Mouse (Mus musculus) intestine, embryonic 14.5 days (tissue): ENCODE measurements at regions not wholly inside any gene's neighbourhood (a gene's known extent, or its start where the extent isn't known, plus 50 kb on each side); places are given as distances from the start of the nearest gene placed in this dataset.

Experiments used
- ATAC-seq: fragments of 200-750 bp; cut with Nextera tagmentation; replicated peaks from 2 replicates; pipeline ENCODE4 v1.8.0; 2017; ENCODE audit warnings: low read depth, moderate number of reproducible peaks, moderate TSS enrichment, moderate library complexity; ENCODE audit not compliant: low FRiP score, low TSS enrichment
- DNase-seq: peaks from one replicate; pipeline ENCODE4 v3.0.0-alpha.2; 2018; ENCODE audit warnings: low spot score
- H3K27ac ChIP-seq: fragments of 300-500 bp; sonication (generic); 2 replicates; pipeline ENCODE4 v1.5.1; 2014; ENCODE audit warnings: low read depth, mild to moderate bottlenecking, control low read depth
- H3K27me3 ChIP-seq: fragments of 300-500 bp; sonication (generic); replicated peaks from 2 replicates; pipeline ENCODE4 v1.6.1; 2014; ENCODE audit warnings: low read length, control low read depth; ENCODE audit not compliant: control insufficient read depth, insufficient read depth
- H3K36me3 ChIP-seq: fragments of 300-500 bp; sonication (generic); 2 replicates; pipeline ENCODE4 v1.6.1; 2014; ENCODE audit warnings: low read length, control low read depth; ENCODE audit not compliant: control insufficient read depth, insufficient read depth
- H3K4me1 ChIP-seq: fragments of 300-500 bp; sonication (generic); replicated peaks from 2 replicates; pipeline ENCODE4 v1.6.1; 2014; ENCODE audit warnings: low read length, control low read depth, mixed read lengths; ENCODE audit not compliant: control insufficient read depth, insufficient read depth
- H3K4me2 ChIP-seq: fragments of 300-500 bp; sonication (generic); 2 replicates; pipeline ENCODE4 v1.6.1; 2014; ENCODE audit warnings: low read length
- H3K4me3 ChIP-seq: fragments of 300-500 bp; sonication (generic); 2 replicates; pipeline ENCODE4 v1.5.1; 2014; ENCODE audit warnings: low read depth, low read length, control low read depth, mixed read lengths
- H3K9ac ChIP-seq: fragments of 300-500 bp; sonication (generic); 2 replicates; pipeline ENCODE4 v1.6.1; 2014; ENCODE audit warnings: mild to moderate bottlenecking, low read length
- H3K9me3 ChIP-seq: fragments of 300-500 bp; sonication (generic); 2 replicates; pipeline ENCODE4 v1.6.1; 2016; ENCODE audit warnings: low read length, control low read depth; ENCODE audit not compliant: control insufficient read depth
- WGBS: fragments of 180-500 bp; shearing (Covaris S2); extraction: QIAGEN DNeasy Blood & Tissue Kit; methylation state at CpG from one replicate; pipeline ENCODE4 v1.1.7; 2014; 5-methylcytosine and 5-hydroxymethylcytosine counted together

DNA sequence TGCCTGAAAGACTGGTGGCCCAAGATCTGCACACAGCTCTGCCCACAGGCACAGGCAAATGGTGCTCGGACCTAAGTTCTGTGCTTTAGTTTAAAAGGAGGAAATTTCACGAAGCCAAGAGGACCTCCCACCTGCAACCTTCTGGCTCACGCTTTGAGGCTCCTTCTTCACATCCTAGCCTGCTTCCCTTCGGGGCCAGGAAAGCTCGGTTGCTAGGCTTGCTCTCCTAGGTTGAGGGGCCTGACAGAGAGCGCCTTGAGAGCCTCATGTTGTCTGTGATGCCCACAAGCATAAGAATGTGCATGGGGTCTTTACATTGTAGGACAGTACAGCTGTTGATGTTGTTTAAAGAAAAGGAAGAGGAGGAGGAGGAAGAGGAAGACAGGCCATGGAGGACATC lies 123.9 kb upstream of the Sgk1 start:
- Histone ChIP-seq H3K27ac (no peak overlapping the region), H3K4me1 (no peaks in the 10 kb centered on the region), H3K9me3 (no peaks in the 10 kb centered on the region), H3K36me3 (no peaks in the 10 kb centered on the region), H3K4me3 (no peak overlapping the region), H3K9ac (no peak overlapping the region), H3K4me2 (no peak overlapping the region), H3K27me3 (no peaks in the 10 kb centered on the region)
- ATAC-seq (no peak), DNase-seq (no peak)
- WGBS: 80% methylated on average over 6 of the region's 6 CpGs

DNA sequence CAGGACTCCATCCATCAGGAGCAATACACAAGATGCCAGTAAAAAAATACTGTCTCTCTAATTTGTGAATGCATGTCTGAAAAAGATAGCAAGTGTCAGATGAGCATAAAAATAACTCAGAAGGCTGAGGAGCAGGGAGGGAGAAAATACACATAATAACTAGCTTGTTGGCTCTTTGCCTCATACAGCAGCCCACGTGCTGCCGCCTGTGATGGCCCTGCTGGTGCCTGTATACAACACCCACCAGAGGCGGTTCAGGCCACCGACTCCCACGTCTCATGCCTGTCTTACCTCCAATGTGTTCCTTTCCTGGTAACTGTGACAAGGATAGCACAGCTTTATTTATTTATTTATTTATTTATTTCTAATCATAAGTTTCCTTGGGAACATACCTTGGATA lies 119.5 kb upstream of the Sgk1 start:
- H3K9me3 ChIP-seq: no peaks in the 10 kb centered on the region
- H3K4me2 ChIP-seq: no peak overlapping the region
- H3K9ac ChIP-seq: no peak overlapping the region
- H3K27ac ChIP-seq: no peak overlapping the region
- H3K4me3 ChIP-seq: no peak overlapping the region
- H3K4me1 ChIP-seq: no peaks in the 10 kb centered on the region
- 83% methylated on average over 5 of the region's 5 CpGs for WGBS
- no peaks in the 10 kb centered on the region for H3K36me3 ChIP-seq
- DNase-seq (no peak), ATAC-seq (no peak)
- no peaks in the 10 kb centered on the region for H3K27me3 ChIP-seq

- WGBS: 93% methylated on average over 17 of the region's 17 CpGs
These were observed 118.7 kb upstream of the Sgk1 start for GRCm38 (mm10) chr10:21763017-21763964.

DNA sequence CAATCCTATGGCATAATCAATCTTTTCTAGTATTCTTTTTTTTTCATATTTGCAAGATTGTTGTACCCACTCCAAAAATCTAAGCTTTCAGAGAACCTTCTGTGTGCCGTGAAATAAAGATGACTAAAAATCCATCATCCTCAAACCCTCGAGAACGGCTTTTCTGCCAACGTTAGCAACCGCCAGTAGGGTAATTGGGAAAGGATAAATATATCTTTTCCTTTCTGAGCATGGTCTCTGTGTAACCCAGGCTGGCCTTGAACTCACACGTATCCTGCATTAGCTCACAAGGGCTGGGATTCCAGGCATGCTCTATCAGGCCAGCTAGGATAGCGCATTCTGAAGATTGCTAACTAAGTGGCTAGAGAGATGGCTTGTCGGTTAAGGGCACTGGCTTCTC lies 117.9 kb upstream of the Sgk1 start:
- no peak overlapping the region for H3K4me2 ChIP-seq
- ATAC-seq (no peak), DNase-seq (no peak)
- no peak overlapping the region for H3K27ac ChIP-seq
- WGBS: 91% methylated on average over 8 of the region's 8 CpGs
- no peaks in the 10 kb centered on the region for H3K9me3 ChIP-seq
- no peak overlapping the region for H3K9ac ChIP-seq
- no peaks in the 10 kb centered on the region for H3K36me3 ChIP-seq
- H3K27me3 ChIP-seq: no peaks in the 10 kb centered on the region
- H3K4me1 ChIP-seq: no peaks in the 10 kb centered on the region
- H3K4me3 ChIP-seq: no peak overlapping the region

More at GRCm38 (mm10) chr10:21763017-21763964, 118.7 kb upstream of the Sgk1 start:
- DNase-seq: peak; percentile 42
- ATAC-seq: no peak
- H3K27me3 ChIP-seq: no peaks in the 10 kb centered on the region
- no peak overlapping the region for H3K27ac ChIP-seq
- H3K9me3 ChIP-seq: no peaks in the 10 kb centered on the region
- H3K4me1 ChIP-seq: no peaks in the 10 kb centered on the region
- H3K36me3 ChIP-seq: no peaks in the 10 kb centered on the region
- H3K9ac ChIP-seq: no peak overlapping the region
- no peak overlapping the region for H3K4me3 ChIP-seq
- H3K4me2 ChIP-seq: no peak overlapping the region

DNA sequence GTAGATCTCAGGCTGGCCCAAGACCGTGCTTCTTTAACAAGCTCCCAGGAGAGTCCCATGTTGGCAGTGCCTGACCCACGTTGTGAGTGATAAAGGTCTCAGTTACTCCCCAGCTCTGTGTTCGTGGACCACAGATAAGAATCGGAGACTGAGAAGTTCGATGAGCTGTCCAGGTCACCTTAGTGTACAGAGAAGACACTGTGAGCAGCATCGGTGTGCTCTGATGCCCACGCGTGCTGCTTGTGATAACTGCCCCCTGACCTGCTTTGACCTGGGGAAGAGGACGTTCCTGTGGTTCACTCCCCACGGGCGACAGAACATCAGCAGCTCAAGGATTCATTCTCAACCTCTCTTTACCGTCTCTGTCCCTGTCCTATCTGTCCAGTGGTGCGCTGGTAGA lies 117.1 kb upstream of the Sgk1 start:
- no peak overlapping the region for H3K4me3 ChIP-seq
- no peaks in the 10 kb centered on the region for H3K9me3 ChIP-seq
- no peaks in the 10 kb centered on the region for H3K36me3 ChIP-seq
- DNase-seq: no peak
- H3K9ac ChIP-seq: no peak overlapping the region
- no peaks in the 10 kb centered on the region for H3K4me1 ChIP-seq
- 82% methylated on average over 13 of the region's 13 CpGs for WGBS
- H3K27me3 ChIP-seq: no peaks in the 10 kb centered on the region
- ATAC-seq: no peak
- no peak overlapping the region for H3K4me2 ChIP-seq
- H3K27ac ChIP-seq: no peak overlapping the region

DNA sequence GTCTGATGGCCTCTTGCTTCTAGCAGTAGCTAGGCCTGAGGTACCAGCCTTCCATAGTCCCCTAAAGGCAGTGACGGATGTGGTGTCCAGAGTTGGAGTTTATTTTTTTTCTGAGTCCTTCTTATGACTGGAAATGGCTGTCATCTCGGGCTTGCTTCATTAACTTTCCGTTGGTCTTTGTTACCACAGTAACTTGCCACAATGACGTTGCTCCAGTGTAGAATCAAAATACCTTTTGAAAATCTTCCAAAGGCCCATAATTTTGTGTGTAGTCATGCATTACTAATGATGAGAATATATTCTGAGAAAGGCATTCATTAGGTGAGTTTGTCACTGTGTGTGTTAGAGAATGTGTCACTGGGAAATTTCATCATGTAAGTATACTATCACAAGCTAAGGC lies 108.4 kb upstream of the Sgk1 start:
- no peaks in the 10 kb centered on the region for H3K4me1 ChIP-seq
- H3K4me2 ChIP-seq: no peak overlapping the region
- WGBS: 87% methylated on average over 4 of the region's 4 CpGs
- H3K9me3 ChIP-seq: no peaks in the 10 kb centered on the region
- H3K27me3 ChIP-seq: no peaks in the 10 kb centered on the region
- H3K4me3 ChIP-seq: no peak overlapping the region
- H3K36me3 ChIP-seq: no peaks in the 10 kb centered on the region
- H3K27ac ChIP-seq: no peak overlapping the region
- ATAC-seq (no peak), DNase-seq (no peak)
- H3K9ac ChIP-seq: no peak overlapping the region

DNA sequence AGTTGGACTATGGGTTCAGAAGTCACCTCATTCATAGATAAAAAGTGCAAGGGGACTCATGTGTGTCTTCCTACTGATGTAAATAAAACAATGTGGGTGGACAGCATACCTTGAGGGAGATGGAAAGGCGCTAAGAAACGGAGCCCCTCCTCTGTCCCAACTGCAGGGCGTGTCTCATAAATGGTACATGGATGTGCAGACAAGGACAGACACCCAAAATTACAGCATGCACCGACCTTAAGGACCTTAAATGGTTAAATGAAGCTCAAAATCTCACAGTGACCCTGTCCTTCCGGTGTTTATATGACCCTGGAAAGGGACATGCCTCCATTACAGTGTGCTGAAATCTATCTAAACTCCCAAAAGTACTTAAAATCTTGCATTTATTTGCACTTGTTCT lies 106.5 kb upstream of the Sgk1 start:
- DNase-seq: peak; percentile 4
- H3K27me3 ChIP-seq: no peaks in the 10 kb centered on the region
- WGBS: 83% methylated on average over 5 of the region's 5 CpGs
- no peak overlapping the region for H3K9ac ChIP-seq
- H3K4me2 ChIP-seq: no peak overlapping the region
- H3K4me1 ChIP-seq: no peaks in the 10 kb centered on the region
- no peaks in the 10 kb centered on the region for H3K9me3 ChIP-seq
- no peaks in the 10 kb centered on the region for H3K36me3 ChIP-seq
- no peak overlapping the region for H3K27ac ChIP-seq
- no peak for ATAC-seq
- H3K4me3 ChIP-seq: no peak overlapping the region

- DNase-seq (peak; percentile 51), ATAC-seq (no peak)
- Histone ChIP-seq H3K4me3 (no peak overlapping the region), H3K9ac (no peak overlapping the region), H3K36me3 (no peaks in the 10 kb centered on the region), H3K4me1 (no peaks in the 10 kb centered on the region), H3K9me3 (no peaks in the 10 kb centered on the region), H3K27ac (no peak overlapping the region), H3K27me3 (no peaks in the 10 kb centered on the region), H3K4me2 (no peak overlapping the region)
- WGBS: 67% methylated on average over 12 of the region's 12 CpGs
These were observed 105.8 kb upstream of the Sgk1 start for GRCm38 (mm10) chr10:21775911-21776761.
